8 mouse cellular contexts compared by ENCODE assay signal in genomic region chr15:81989371-81990062, GRCm38 (mm10). TPM values are rescaled to one million over a fixed set of nuclear protein-coding genes. Genes with fewer than 3 reads are reported as not detected.
DNase-seq lines count a peak whose midpoint lies in the region; ATAC-seq lines count a peak whose summit lies in the region.

No protein-coding gene starts in this region.

- H3K4me2 ChIP-seq in intestine, embryonic 15.5 days (replicated peaks): no peak overlapping the region

- H3K9me3 ChIP-seq in intestine, embryonic 15.5 days: no peaks in the 10 kb centered on the region

- DNase-seq in adrenal gland, adult 18-20 months (ENCODE audit: low spot score in 2 of 2): peak; percentile 80 to 84
- DNase-seq in embryo, embryonic 10.5 days (ENCODE audit: low spot score): peak; percentile 96
- peak; percentile 74 to 81 for DNase-seq in gastrocnemius, postnatal 36 days
- peak; percentile 90 to 92 for DNase-seq in left cerebral cortex, postnatal 14 days (ENCODE audit: low spot score in 2 of 2)
- peak; percentile 93 for DNase-seq in mesoderm, embryonic 11.5 days (ENCODE audit: low read depth, low spot score)
- DNase-seq in right cerebral cortex, postnatal 25 days: peak; percentile 73
- peak; percentile 80 to 89 for DNase-seq in urinary bladder, postnatal 4 days (ENCODE audit: low spot score in 2 of 2)

- ATAC-seq in intestine, embryonic 15.5 days: peak; percentile 79

- no peak overlapping the region for H3K4me3 ChIP-seq in intestine, embryonic 15.5 days (replicated peaks)

- no peak overlapping the region for H3K9ac ChIP-seq in intestine, embryonic 15.5 days

- H3K27me3 ChIP-seq in intestine, embryonic 15.5 days (replicated peaks): no peaks in the 10 kb centered on the region

- intact Hi-C loops in gastrocnemius, postnatal 36 days (cut with DNase I): loop anchor here (2.0 to 5.0 kb wide), 2 partner anchors 29 to 52 kb away; partner anchors contain the start of genes Csdc2 and Pmm1
- intact Hi-C loops in left cerebral cortex, postnatal 14 days (cut with DNase I): loop anchor here (2.0 to 5.0 kb wide), 2 partner anchors 29 to 52 kb away; partner anchors contain the start of genes Csdc2 and Pmm1

- no peak overlapping the region for H3K27ac ChIP-seq in intestine, embryonic 15.5 days

- 44% methylated on average over 11 of the region's 11 CpGs for WGBS in intestine, embryonic 15.5 days

- H3K36me3 ChIP-seq in intestine, embryonic 15.5 days: peaks cover 14% of the 10 kb centered on the region

- H3K4me1 ChIP-seq in intestine, embryonic 15.5 days (replicated peaks): 0 out of 2 replicates have a peak, but pooled peaks cover 8% of the 10 kb centered on the region

RNA-seq across cellular contexts. Expression of gene Xrcc6, which starts 1.9 kb away (rescaled TPM):
- total RNA-seq in adrenal gland, adult 18-20 months (2021): 10 to 100 TPM; 55.8 to 88.9 TPM
- total RNA-seq in gastrocnemius, postnatal 36 days (2021): 10 to 100 TPM; 17.8 to 22.9 TPM
- 76.1 and 79.6 TPM in 2 replicates for polyA plus RNA-seq in intestine, embryonic 15.5 days (2015; fragmentation: Nextera tagmentation; extraction: Ambion mirVana)
- 10 to 100 TPM; 18.7 to 23.9 TPM for total RNA-seq in left cerebral cortex, postnatal 14 days (2021)

RNA-seq across cellular contexts. Expression of gene 1700029P11Rik, which starts 9.2 kb away (rescaled TPM):
- total RNA-seq in adrenal gland, adult 18-20 months (2021): not detected
- not detected for total RNA-seq in gastrocnemius, postnatal 36 days (2021)
- polyA plus RNA-seq in intestine, embryonic 15.5 days (2015; fragmentation: Nextera tagmentation; extraction: Ambion mirVana): not detected in 2 replicates
- total RNA-seq in left cerebral cortex, postnatal 14 days (2021): not detected

RNA-seq across cellular contexts. Expression of gene Pmm1, which starts 28.8 kb away (rescaled TPM):
- total RNA-seq in adrenal gland, adult 18-20 months (2021): 10 to 100 TPM; 58.0 to 85.4 TPM
- total RNA-seq in gastrocnemius, postnatal 36 days (2021): 10 to 100 TPM; 14.7 to 15.5 TPM
- polyA plus RNA-seq in intestine, embryonic 15.5 days (2015; fragmentation: Nextera tagmentation; extraction: Ambion mirVana): 22.5 and 23.2 TPM in 2 replicates
- 100 to 1,000 TPM; 190 to 201 TPM for total RNA-seq in left cerebral cortex, postnatal 14 days (2021)

RNA-seq across cellular contexts. Expression of gene Desi1, which starts 44.1 kb away (rescaled TPM):
- 100 to 1,000 TPM in 1 of 2 experiments, 10 to 100 TPM in 1; 52.7 to 123 TPM for total RNA-seq in adrenal gland, adult 18-20 months (2021)
- 10 to 100 TPM; 16.7 to 17.7 TPM for total RNA-seq in gastrocnemius, postnatal 36 days (2021)
- 19.8 and 21.3 TPM in 2 replicates for polyA plus RNA-seq in intestine, embryonic 15.5 days (2015; fragmentation: Nextera tagmentation; extraction: Ambion mirVana)
- total RNA-seq in left cerebral cortex, postnatal 14 days (2021): 100 to 1,000 TPM; 103 to 117 TPM

RNA-seq across cellular contexts. Expression of gene Csdc2, which starts 53.0 kb away (rescaled TPM):
- 1 to 10 TPM; 6.9 to 9.2 TPM for total RNA-seq in adrenal gland, adult 18-20 months (2021)
- 1 to 10 TPM; 1.8 to 2.3 TPM for total RNA-seq in gastrocnemius, postnatal 36 days (2021)
- 11.7 and 12.9 TPM in 2 replicates for polyA plus RNA-seq in intestine, embryonic 15.5 days (2015; fragmentation: Nextera tagmentation; extraction: Ambion mirVana)
- total RNA-seq in left cerebral cortex, postnatal 14 days (2021): 100 to 1,000 TPM; 109 to 112 TPM
